Mouse (Mus musculus) myocyte (in vitro differentiated cells): ENCODE measurements around the gene Amz2. TPM values are rescaled to one million over a fixed set of nuclear protein-coding genes. Genes with fewer than 3 reads are reported as not detected.

Source experiments
- H3K27me3 ChIP-seq: one replicate; pipeline ENCODE4 v1.6.1; 2011; ENCODE audit not compliant: control insufficient read depth, insufficient read depth, insufficient read length
- H3K36me3 ChIP-seq: one replicate; pipeline ENCODE4 v1.6.1; 2011; ENCODE audit not compliant: control insufficient read depth, insufficient read depth
- H3K4me2 ChIP-seq: one replicate; pipeline ENCODE4 v1.6.1; 2011; ENCODE audit warnings: low read depth, control low read depth
- H3K4me3 ChIP-seq: one replicate; pipeline ENCODE4 v1.5.1; 2011; ENCODE audit warnings: mild to moderate bottlenecking, control low read depth, moderate library complexity
- H3K79me2 ChIP-seq: one replicate; pipeline ENCODE4 v1.6.1; 2011; ENCODE audit not compliant: control insufficient read depth, insufficient read depth
- H3ac ChIP-seq: one replicate; pipeline ENCODE4 v1.6.1; 2011; ENCODE audit not compliant: control insufficient read depth, insufficient read length
- CEBPB ChIP-seq: IDR thresholded peaks from 2 replicates; pipeline ENCODE4 v1.6.1; 2011; ENCODE audit warnings: mild to moderate bottlenecking, moderate library complexity; ENCODE audit not compliant: poor library complexity, insufficient read depth, severe bottlenecking
- E2F4 ChIP-seq: IDR thresholded peaks from one replicate; pipeline ENCODE4 v1.6.1; 2011; ENCODE audit warnings: mild to moderate bottlenecking, control low read depth, moderate library complexity; ENCODE audit not compliant: insufficient read depth
- MAX ChIP-seq: IDR thresholded peaks from one replicate; pipeline ENCODE4 v1.6.1; 2011; ENCODE audit warnings: low read depth, mild to moderate bottlenecking, control low read depth
- MYOD1 ChIP-seq, 3 experiments: IDR thresholded peaks; one replicate each; pipeline ENCODE4 v1.6.1; 2011; ENCODE audit warnings: control low read depth in 2 of 3, low read depth in 2 of 3, mild to moderate bottlenecking in 2 of 3, moderate library complexity in 1 of 3; ENCODE audit not compliant: insufficient read length in 2 of 3, control insufficient read depth in 1 of 3
- MYOG ChIP-seq, 3 experiments: IDR thresholded peaks; one replicate each; pipeline ENCODE4 v1.6.1; 2011; ENCODE audit warnings: control low read depth in 2 of 3, low read depth in 2 of 3, mild to moderate bottlenecking in 2 of 3; ENCODE audit not compliant: insufficient read length in 2 of 3, control insufficient read depth in 1 of 3, insufficient read depth in 1 of 3
- POLR2A ChIP-seq: IDR thresholded peaks from one replicate; pipeline ENCODE4 v1.6.1; 2011; ENCODE audit warnings: low read depth, mild to moderate bottlenecking, control low read depth, moderate library complexity; ENCODE audit not compliant: insufficient read length
- POLR2AphosphoS2 ChIP-seq: IDR thresholded peaks from one replicate; pipeline ENCODE4 v1.6.1; 2011; ENCODE audit warnings: low read depth, control low read depth; ENCODE audit not compliant: insufficient read length
- REST ChIP-seq: IDR thresholded peaks from one replicate; pipeline ENCODE4 v1.6.1; 2011; ENCODE audit warnings: mild to moderate bottlenecking, control low read depth, moderate library complexity; ENCODE audit not compliant: insufficient read depth, insufficient read length
- SRF ChIP-seq: IDR thresholded peaks from one replicate; pipeline ENCODE4 v1.6.1; 2011; ENCODE audit warnings: low read depth; ENCODE audit not compliant: control insufficient read depth, insufficient read length
- TCF12 ChIP-seq: IDR thresholded peaks from one replicate; pipeline ENCODE4 v1.6.1; 2011; ENCODE audit warnings: mild to moderate bottlenecking, control low read depth; ENCODE audit not compliant: poor library complexity, insufficient read depth, severe bottlenecking
- TCF3 ChIP-seq: IDR thresholded peaks from one replicate; pipeline ENCODE4 v1.6.1; 2011; ENCODE audit warnings: low read depth, control low read depth; ENCODE audit not compliant: insufficient read length
- USF1 ChIP-seq: IDR thresholded peaks from one replicate; pipeline ENCODE4 v1.6.1; 2011; ENCODE audit warnings: low read depth, mild to moderate bottlenecking, control low read depth, moderate library complexity
- polyA plus RNA-seq: library from polyadenylated mRNA; unstranded; fragments of >200 nt; fragmentation: generic; extraction: Trizol; gene quantifications from one replicate; pipeline ENCODE4 v1.2.1, GENCODE M21; 2012; ENCODE audit warnings: missing spikeins

Amz2 gene
- polyA plus RNA-seq, 1 experiment = 31.5 TPM

DNA sequence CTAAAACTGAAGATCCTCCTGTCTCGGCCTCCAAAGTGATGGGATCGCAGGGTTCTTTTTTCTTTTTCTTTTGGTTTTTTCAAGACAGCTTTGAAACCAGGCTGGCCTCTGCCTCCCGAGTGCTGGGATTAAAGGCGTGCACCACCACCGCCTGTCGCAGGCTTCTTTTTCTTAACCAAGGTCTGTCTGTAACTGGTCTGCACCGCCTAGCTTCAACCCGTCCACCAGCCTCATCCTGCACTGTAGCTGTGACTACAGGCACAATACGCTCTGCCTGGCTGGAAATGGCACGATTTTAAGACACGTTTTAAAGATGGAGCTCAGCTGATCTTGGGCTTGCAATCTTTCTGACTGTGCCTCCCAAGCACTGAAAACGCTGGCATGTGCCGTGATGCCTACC is 49.1 kb downstream of the Amz2 start:
- Histone ChIP-seq H3K27me3 (no peaks in the 10 kb centered on the region), H3K4me2 (no peak overlapping the region), H3K36me3 (no peaks in the 10 kb centered on the region), H3K4me3 (no peak overlapping the region), H3K79me2 (no peaks in the 10 kb centered on the region), H3ac (no peak overlapping the region)
- TF ChIP-seq TCF3 (no peak), E2F4 (no peak), MYOD1 (IDR thresholded peaks at IDR 0.05; ENCODE audit: control insufficient read depth in 1 of 3, insufficient read length in 2 of 3, low read depth in 2 of 3) (no peak), MYOG (IDR thresholded peaks at IDR 0.05; ENCODE audit: control insufficient read depth in 1 of 3, insufficient read depth in 1 of 3, insufficient read length in 2 of 3, low read depth in 2 of 3) (no peak), POLR2AphosphoS2 (no peak), TCF12 (no peak), SRF (no peak), REST (no peak), MAX (no peak), POLR2A (no peak)

DNA sequence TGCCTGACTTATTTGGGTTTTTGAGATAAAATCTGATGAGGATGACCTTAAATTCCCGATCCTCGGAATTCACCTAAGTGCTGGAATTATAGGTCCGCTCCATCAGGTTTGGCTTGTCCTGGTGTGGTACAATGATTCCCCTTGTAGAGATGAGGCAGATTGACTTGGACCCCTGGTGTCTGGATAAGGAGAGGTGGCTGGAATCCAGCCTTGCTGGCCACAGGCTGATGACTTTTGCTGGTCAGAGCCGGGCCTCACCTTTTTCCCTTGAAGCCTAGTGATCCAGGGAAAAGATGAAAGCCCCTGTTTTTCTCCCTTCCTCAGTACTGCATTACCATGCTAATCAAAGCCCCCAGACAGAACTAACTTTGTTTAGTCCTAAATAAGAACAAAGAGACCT is 50.0 kb downstream of the Amz2 start:
- no peaks in the 10 kb centered on the region for H3K36me3 ChIP-seq
- H3K4me3 ChIP-seq = no peak overlapping the region
- TF ChIP-seq MYOD1 (IDR thresholded peaks at IDR 0.05; ENCODE audit: control insufficient read depth in 1 of 3, insufficient read length in 2 of 3, low read depth in 2 of 3) (no peak), TCF12 (no peak), MAX (no peak), CEBPB (no peak), E2F4 (no peak), TCF3 (no peak), REST (no peak), SRF (no peak), POLR2A (no peak)

DNA sequence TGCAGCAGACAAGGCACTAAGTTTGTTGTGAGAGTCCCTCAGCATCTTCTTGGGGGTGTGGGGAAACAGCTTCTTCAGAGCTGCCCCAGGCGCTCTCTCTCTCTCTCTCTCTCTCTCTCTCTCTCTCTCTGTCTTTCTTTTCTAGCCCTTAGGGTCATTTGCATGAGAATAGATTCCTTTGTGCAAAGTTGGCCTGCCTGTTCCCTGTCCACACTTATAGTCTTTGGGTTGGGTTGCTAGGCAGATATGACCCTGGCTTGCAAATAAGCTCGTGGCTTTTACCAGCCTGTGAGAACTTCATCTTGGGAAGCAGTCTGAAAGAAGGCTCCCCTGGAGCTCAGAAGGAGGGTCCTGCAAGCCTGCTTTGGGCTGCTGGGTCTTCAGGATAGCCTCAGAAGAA is 50.5 kb downstream of the Amz2 start:
- Histone ChIP-seq H3K27me3 (no peaks in the 10 kb centered on the region), H3K4me3 (no peak overlapping the region), H3K79me2 (no peaks in the 10 kb centered on the region), H3ac (no peak overlapping the region), H3K36me3 (no peaks in the 10 kb centered on the region), H3K4me2 (no peak overlapping the region)
- TF ChIP-seq MYOG (IDR thresholded peaks at IDR 0.05; ENCODE audit: control insufficient read depth in 1 of 3, insufficient read depth in 1 of 3, insufficient read length in 2 of 3, low read depth in 2 of 3) (no peak), SRF (no peak), MYOD1 (IDR thresholded peaks at IDR 0.05; ENCODE audit: control insufficient read depth in 1 of 3, insufficient read length in 2 of 3, low read depth in 2 of 3) (no peak), E2F4 (no peak), POLR2AphosphoS2 (no peak), REST (no peak), POLR2A (no peak), USF1 (no peak), TCF12 (no peak)

More for the DNA sequence above, 50.0 kb downstream of the Amz2 start:
- Histone ChIP-seq H3K27me3 (no peaks in the 10 kb centered on the region), H3ac (no peak overlapping the region), H3K4me2 (no peak overlapping the region), H3K79me2 (no peaks in the 10 kb centered on the region)

DNA sequence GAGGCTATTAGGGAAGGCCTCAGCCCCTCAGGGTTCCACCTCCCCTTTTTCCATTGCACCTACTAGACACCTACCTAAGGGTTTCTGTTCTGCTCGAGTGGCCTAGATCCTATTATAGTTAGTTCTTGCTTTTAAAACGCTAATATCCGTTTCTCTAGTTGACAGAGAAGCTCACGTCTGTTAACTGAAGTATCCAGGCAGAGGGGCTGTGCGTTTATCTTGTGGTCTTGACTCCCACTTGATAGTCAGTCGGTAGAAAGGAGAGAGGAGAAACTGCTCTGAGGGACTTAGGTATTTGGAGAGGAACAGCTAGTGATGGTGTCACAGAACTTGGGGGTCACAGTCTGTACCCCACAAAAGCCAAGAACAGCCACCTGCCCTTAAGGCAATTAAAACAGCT is 50.9 kb downstream of the Amz2 start:
- TF ChIP-seq POLR2AphosphoS2 (no peak), TCF12 (no peak), TCF3 (no peak), SRF (no peak), POLR2A (no peak), CEBPB (no peak), REST (no peak), MYOD1 (IDR thresholded peaks at IDR 0.05; ENCODE audit: control insufficient read depth in 1 of 3, insufficient read length in 2 of 3, low read depth in 2 of 3) (no peak), MAX (no peak), USF1 (no peak), MYOG (IDR thresholded peaks at IDR 0.05; ENCODE audit: control insufficient read depth in 1 of 3, insufficient read depth in 1 of 3, insufficient read length in 2 of 3, low read depth in 2 of 3) (no peak), E2F4 (no peak)
- Histone ChIP-seq H3K79me2 (no peaks in the 10 kb centered on the region), H3K4me3 (no peak overlapping the region), H3K36me3 (no peaks in the 10 kb centered on the region), H3ac (no peak overlapping the region), H3K4me2 (no peak overlapping the region), H3K27me3 (no peaks in the 10 kb centered on the region)
